Mouse (Mus musculus): ENCODE measurements around the gene Ubxn11.

The Ubxn11 gene

GRCm38 (mm10) chr4:134118126-134118800 is 15.9 kb downstream of the Ubxn11 start:
- DNase-seq (ENCODE audit: low read depth, low spot score), result no peak

DNA sequence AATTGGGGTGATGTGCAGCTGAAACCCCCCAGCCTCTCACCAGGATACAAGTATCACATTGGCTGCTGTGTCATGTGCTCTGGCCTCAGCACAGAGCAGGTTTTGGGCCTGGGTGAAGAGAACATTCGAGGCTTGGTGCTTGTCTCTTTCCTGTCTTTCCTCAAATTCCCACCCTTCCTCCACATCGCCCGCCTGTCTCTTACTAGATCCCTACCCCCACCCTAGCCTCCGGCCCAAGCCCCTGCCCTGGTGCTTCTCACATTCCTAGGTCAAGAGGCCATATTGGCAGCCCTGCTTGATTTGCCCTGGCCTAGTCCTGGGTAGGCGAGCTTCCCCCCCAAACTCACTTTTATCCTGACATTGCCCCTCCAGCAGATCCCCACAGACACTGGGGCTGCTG is 16.7 kb downstream of the Ubxn11 start:
- DNase-seq (ENCODE audit: low read depth, low spot score), result no peak

- no peak for DNase-seq (ENCODE audit: low read depth, low spot score)
These were observed 17.3 kb downstream of the Ubxn11 start for GRCm38 (mm10) chr4:134119644-134120043.

DNA sequence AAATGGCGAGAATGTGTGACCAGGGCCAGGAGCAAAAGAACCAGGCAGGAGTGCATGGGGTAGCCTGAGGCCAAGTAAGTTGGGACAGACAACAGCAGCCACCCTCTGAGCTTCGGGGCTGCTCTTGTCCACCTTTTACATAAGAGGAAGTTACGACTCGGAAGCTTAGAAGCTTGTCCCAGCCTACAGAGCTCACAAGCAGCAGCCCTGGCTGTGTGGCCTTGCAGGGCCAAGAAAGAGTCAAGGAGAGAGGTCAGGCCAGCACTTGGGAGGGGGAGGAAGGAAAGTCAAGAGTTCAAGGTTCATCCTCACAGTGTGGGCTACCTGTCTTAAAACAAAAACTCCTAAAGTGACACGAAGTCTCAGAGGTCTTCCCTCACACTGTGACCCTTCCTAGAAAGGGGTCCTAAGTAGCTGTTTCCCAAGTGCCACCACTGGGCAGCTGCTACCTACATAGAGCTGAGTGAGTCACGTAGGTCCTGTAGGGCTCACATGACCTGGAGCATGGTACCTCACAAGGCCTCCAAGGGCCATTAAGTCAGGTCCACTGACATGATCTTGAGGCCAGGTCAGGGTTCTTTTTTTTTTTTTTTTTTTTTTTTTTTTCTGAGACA is 17.9 kb downstream of the Ubxn11 start:
- DNase-seq (ENCODE audit: low read depth, low spot score), result no peak

DNA sequence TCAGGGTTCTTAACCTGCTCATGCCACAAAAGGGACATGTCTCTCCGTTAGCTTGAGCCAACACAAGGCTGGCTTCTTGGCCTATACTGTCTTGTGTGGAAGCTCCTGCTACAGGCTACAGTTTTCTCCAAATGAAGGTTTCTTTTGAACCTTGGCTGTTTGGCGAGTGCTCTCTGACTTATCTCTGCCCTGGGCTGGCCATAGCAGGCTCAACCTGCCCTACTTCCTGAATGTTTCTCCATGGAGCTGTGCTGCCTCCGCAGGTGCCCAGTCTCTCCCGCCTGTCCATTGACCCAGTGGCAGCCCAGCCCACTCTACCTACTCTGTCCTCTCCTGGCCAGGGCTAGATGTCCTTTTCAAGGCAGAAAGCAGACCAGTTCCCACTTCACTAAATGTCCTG is 18.5 kb downstream of the Ubxn11 start:
- no peak for DNase-seq (ENCODE audit: low read depth, low spot score)

DNA sequence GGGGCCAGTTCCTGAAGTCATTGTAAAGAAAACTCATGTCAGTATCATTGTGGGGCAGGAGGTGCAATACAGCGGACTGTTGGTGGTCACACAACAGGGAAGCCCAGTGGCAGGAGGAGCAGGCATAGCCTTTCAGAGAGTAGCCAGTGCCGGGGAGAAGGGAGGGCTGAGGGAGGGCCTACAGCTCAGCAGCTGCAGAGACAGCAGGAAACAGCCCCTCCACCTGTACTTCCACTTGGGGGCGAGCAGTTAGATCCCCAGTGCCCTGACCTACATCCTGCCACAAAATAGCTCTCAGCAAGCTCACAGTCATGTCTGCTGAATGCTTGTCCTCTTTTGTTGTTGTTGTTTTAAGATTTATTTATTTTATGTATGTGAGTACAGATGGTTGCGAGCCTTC is 19.2 kb downstream of the Ubxn11 start:
- no peak for DNase-seq (ENCODE audit: low read depth, low spot score)

- peak; percentile 51 for DNase-seq (ENCODE audit: low read depth, low spot score)
These were observed 19.9 kb downstream of the Ubxn11 start for GRCm38 (mm10) chr4:134122281-134122680.

GRCm38 (mm10) chr4:134123147-134123546 is 20.8 kb downstream of the Ubxn11 start:
- DNase-seq (ENCODE audit: low read depth, low spot score), result no peak

DNA sequence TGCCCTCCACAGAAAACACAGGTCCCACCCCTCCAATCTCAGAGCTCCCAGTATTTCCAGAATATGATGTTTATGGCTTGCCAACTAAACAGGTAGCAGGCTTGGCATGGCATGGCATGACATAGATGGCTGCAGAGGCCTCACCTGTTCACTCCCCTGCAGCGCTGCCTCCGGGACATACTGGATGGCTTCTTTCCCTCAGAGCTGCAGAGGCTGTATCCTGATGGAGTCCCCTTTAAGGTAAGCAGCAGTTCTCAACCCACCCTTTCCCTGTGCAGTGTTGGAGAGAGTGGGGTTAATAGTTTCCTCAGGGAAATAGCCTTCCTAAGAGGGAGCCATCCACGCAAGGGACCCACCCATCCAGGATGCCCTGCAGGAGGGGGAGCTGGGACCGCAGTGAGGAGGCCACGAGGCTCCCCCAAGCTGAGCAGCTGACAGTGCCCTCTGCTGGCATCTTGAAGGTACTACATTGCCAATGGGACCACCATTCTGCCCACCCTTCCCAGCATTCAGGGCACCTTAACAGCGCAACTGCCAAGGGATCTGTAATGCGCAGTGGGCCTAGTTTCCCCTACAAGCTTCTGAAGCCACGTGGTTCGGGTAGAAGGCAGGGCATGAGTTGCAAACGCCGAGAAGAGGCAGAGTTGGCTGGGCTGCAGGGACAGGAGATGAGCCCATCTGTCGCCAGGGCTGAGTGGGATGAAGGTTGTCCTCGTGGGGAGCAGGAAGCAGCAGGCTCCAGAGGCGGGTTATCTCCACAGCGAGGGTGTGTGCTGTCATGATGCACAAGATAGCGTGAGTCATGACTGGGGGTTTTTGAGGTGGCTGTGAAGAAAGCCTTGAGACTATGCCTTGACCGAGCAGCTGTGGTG is 21.5 kb downstream of the Ubxn11 start:
- no peak for DNase-seq (ENCODE audit: low read depth, low spot score)

DNA sequence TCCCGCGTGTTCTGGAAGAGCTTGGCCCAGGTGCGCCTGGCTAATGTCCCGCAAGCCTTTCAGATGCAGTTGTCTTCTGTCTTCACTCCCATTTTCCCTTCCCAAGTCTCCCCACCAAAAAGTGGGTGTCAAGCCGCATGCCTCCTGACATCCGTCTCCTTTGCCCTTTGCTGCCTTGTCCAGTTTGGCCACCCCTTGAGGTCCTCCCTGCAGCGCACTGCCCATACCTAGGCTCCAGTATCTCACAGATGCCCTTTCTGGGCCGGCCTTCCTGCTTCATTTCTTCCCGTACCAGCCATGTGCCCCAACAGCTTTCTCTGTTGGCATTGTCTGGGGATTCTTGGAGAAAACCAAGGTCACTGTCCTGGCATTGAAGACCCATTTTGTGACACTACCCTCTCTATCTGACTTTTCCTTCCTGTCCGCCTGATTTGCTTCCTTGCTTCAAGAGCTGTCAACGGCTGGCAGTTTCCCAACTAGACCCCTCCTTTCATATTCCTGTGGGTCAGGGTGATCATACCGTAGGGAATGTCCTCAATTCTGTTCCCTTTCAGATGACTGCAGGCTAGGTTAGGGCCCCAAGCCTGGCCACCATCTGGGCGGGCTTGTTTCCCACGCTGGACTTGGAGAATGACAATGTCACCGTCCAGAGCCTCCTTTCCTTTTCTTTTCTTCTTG is 23.2 kb downstream of the Ubxn11 start:
- no peak for DNase-seq (ENCODE audit: low read depth, low spot score)

GRCm38 (mm10) chr4:134126300-134127120 is 24.1 kb downstream of the Ubxn11 start:
- DNase-seq (ENCODE audit: low read depth, low spot score), result no peak

- DNase-seq (ENCODE audit: low read depth, low spot score), result no peak
These were observed 24.7 kb downstream of the Ubxn11 start for GRCm38 (mm10) chr4:134127121-134127455.

DNA sequence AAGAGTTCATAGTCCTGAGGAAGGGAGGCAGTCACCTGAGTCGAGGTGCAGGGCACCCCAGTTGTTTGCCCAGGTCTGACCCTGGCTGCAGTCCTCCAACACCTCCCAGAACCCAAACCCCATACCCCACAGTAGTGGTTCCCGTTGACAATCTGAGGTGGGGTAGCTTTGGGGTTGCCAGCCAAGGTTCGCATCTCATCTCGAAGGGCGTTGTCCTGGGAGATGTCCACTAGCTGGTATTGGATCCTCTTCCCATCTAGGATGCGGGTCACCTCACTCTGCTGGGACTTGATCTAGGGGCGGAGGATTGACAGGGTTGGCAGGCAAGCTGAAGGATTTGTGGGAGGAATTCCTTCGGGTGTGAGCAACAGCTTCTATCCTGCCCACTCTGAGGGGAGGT is 25.4 kb downstream of the Ubxn11 start:
- DNase-seq (ENCODE audit: low read depth, low spot score), result no peak

GRCm38 (mm10) chr4:134128221-134128982 is 26.0 kb downstream of the Ubxn11 start, which contains the start of gene Sh3bgrl3:
Sh3bgrl3 (minus strand) TSS chr4:134128789.
- DNase-seq (ENCODE audit: low read depth, low spot score), result peak; percentile 78

DNA sequence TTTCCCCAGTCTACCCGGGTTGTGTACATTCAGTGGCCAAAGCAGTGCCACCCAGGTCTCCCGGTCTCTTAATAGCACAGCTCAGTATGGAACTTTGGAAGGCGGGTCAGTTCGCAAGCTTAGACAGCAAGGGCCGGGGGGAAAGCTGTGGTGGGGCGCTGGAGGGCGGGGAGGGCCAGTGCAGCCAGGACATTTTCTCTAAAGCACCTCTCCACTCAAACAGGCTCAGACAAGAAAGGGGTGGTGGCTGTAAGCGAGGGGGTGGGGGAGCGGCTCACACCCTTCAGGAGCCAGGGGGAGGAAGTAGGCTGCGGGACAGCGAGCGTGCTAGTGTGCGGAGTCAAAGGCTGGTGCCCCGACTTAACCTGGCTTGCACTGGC is 26.6 kb downstream of the Ubxn11 start:
- DNase-seq (ENCODE audit: low read depth, low spot score), result no peak

DNA sequence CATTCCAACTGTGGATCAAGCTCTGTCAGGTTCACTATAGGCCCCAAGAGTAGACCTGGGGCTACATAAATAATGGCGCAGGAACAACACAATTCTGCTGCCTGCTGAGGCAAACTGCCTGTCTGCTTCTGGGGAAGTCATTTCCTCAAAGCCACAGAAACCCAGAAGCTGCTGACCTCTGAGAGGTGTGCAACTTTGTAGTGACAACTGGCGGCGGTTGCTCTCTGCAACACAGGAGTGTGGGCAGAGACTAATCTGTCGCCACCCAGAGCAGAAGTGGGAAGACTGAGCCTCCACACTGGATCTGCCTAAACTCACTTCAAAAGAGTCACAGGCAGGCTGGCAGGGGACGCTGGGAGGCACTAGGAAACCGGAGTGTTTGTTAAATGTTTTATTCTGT is 27.1 kb downstream of the Ubxn11 start:
- DNase-seq (ENCODE audit: low read depth, low spot score), result no peak

DNA sequence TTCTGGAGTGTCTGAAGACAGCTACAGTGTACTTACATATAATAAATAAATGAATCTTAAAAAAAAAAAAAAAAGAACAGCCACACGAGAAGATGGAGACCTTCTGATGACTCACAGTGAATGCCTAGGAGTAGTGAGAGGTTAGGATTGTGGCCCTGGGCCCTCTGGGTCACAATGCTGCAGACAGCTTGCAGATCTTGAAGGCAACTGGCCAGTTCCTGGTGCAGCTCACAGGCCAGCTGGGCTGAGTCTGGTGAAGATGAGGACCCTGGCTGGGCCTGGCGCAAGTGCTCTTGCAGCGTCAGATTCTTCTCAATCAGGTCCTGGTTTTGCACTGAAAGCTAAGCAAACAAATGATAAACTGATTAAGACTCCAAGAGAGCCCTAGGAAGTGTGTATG is 29.7 kb downstream of the Ubxn11 start:
- no peak for DNase-seq (ENCODE audit: low read depth, low spot score)

GRCm38 (mm10) chr4:134132519-134133095 is 30.2 kb downstream of the Ubxn11 start:
- DNase-seq (ENCODE audit: low read depth, low spot score), result no peak

DNA sequence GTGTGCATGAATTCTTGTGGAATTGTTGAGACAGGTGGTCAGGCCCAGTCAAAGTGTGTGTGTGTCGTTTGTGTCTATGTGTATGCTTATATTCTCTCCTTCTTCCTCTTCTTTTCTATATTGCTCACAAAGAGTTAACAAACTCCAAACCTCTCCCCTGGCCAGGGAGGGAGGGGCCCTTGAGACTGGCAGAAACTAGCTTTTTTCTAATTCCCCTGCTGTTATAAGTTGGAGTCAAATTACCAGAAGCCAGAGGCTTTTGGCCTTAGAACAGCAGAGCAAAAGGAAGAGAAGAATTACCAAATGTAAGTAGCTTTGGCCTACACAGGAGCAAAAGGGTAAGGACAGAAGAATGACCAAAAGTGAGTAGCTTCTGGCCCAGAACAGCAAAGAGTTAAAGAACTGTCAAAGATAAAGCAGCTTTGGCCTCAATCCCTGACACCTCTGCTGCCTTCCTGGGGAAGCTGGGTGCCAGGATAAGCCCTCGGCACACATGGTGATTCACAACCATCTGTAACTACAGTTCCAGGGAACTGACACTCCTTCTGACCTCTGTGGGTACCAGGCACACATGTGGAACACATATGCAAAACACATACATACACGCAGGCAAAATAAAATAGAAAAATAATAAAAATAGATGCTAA is 34.0 kb downstream of the Ubxn11 start:
- DNase-seq (ENCODE audit: low read depth, low spot score), result no peak

DNA sequence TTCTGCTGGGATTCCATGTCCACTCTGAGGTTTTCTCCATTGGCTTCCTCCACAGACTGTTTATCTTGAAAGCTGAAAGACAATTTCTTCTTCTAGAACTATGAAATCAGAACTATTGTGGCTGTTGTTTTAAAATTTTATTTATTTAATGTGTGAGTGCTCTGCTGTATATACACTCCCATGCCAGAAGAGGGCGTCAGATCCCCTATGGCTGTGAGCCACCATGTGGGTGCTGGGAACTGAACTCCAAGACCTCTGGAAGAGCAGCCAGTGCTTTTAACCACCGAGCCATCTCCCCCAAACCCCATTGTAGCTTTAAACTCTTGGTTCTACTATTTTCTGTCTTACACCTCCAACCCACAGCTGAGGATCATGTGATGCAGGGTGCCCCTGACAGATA is 36.5 kb downstream of the Ubxn11 start:
- no peak for DNase-seq (ENCODE audit: low read depth, low spot score)
